Mouse (Mus musculus) c-Kit-negative CD71-positive TER-119-positive erythroid progenitor cells, embryonic 14.5 days (primary cell): ENCODE measurements at regions not wholly inside any gene's neighbourhood (a gene's known extent, or its start where the extent isn't known, plus 50 kb on each side); places are given as distances from the start of the nearest gene placed in this dataset.

Source experiments
- DNase-seq: peaks from one replicate; pipeline ENCODE4 v3.0.0-alpha.2; 2013; ENCODE audit warnings: low read depth, low spot score

DNA sequence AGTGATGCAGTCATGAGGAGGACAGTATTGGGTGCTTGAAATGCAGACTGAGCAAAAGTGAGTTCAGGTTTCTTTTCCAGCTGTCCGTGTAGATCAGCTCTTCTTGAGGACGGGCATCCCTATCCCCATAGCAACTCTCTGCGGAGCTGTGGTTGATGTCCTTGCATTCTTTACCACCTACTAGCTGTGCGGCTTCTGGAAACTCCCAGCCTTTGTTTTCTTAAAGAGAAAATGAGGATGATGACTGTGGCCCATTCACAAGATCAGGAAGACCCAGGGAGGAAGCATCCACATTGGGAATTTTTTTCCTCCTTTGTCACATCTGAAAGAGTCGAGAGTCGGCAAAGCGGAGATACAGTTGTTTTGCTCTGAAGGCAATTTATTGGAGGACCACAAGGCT lies 410.2 kb upstream of the Sall1 start:
- DNase-seq = no peak

DNA sequence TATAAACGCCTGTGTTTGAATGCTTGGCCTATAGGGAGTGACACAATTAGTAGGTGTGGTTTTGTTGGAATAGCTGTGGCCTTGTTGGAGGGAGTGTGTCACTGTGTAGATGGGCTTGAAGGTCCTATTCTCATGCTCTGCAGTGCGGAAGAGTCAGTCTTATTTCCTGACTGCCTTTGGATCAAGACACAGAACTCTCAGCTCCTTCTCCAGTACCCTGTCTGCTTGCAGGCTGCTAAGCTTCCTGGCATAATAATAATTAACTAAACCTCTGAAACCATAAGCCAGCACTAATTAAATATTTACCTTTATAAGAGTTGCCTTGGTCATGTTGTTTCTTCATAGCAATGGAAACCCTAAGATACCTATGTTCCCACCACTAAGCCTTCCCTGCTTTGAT lies 409.8 kb upstream of the Sall1 start:
- DNase-seq = no peak

DNA sequence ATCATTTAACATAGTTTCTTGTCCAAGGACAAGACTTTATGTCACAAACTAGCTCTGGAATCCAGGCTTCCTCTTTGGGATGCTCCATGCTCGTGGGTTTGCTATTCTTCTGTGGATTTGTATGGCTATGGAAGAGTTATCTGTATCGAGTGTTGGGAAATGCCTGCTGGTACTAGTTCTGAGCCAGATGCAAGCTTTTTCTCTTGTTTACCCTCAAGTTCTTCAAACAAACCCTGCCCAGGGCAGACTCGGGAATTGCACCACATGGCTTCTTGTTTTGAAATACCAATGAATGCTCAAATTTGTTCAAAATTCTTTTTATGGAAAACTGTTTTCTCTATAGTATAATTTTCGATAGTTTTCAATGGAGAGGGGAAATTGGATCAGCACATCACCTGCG lies 400.5 kb upstream of the Sall1 start:
- DNase-seq = no peak

DNA sequence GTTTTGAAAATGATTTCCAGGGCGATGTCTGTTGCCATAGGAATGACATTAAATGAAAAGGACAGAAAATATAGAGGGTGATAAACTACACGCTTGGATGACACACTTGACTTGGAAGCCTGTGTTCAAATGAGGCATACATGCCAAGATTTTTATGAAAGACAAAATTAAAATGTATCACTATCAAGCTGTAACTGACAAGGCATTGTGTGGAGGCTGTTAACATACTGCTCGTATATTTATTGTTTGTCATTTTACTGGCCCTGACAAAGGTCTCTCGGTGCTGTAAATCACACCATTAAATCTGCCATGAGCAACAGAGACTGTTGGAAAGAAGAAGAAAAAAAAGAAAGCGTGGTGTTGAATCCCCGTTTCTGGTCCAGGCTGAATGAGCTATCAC lies 395.3 kb upstream of the Sall1 start:
- no peak for DNase-seq

DNA sequence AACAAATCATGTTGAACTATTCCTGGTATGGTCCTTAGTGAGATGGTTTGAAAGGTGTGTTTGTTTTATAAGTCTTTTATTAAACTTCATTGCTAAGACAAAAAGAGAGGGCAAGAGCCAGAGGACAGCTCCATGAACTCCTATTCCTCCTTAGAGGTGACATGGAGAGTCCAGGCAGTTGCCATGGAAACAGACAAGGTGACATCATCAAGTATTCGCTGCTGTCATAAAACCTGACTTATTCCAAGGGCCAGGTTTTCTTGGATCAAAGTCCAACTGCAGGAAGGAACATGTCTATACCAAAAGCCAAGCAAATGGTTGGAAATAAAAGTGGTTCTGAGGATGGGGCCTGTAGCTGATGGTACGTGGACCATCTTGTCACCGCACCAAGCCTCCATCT lies 383.0 kb upstream of the Sall1 start:
- DNase-seq = no peak

DNA sequence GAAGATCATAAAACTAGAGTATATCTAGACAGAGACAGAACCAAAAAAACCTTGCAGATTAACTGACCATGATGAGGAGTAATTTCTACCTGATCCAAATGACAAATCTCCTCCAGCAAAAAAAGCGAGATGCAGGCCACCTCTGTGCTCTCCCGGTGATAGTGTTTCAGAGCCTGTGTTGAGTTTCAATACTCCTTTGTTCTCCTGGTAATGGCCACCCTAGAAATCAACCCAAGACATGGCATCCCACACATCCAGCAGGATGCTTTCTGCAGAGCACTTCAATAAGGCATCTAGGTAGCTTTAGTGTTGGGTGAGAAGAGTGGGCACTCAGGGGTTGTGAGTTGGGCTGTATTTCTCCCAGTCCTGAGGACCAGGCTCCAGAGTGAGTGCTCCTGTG lies 371.3 kb upstream of the Sall1 start:
- DNase-seq = no peak

DNA sequence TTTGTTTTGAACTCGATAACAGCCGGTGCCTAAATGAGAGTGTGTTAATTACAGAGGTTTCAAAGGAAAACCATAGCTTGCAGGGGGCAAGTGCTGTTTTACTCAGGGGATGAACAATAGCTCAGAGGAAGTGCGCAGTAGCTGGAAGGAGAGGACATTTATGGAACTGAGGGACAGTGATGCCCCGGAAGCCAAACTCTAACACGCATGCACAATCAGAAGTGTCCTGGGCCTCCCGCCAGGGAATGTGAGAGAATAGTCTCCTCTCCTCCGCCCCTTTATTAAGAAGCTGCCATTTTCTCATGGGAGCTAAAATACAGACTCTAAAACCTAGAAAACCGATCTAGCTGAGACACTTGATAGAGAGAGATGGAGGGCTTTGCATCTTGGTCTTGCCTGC lies 368.5 kb upstream of the Sall1 start:
- DNase-seq = no peak

DNA sequence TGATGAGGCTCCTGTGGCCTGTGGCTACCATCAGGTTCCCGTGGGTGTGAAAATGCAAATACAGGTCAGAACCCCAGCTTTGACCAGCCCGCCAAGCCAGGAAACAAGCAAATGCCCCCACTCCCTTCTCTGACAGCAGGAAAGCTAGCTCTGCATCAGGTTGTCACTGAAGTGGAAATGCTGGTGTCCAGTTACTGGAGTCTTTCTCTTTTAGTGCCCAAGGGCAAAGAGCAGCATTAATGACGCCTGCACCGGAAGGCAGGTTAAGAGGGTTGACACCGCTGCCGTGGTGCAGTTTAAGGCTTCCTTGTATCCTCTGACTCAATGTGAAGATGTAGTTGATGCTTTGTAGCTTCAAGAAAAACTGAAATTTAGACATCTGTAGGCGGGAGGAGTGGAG lies 368.1 kb upstream of the Sall1 start:
- DNase-seq = no peak

DNA sequence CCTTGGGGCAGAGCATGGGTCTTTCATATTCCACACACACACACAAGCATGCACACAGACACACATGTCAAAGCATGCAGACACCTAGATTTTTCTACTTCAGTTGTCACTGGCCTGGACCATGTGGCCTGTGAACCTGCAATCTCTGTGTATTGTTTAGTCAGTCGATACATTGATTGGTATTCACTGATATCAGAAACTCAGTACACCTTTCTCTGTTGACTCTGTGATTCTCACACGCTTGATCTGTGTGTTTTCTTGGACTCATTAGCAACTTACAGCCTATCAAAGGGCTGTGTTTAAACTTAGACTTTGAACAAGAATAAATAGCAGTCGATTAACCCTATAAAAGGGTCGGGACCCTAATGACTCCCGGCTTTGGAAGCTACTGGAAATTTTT lies 362.7 kb upstream of the Sall1 start:
- no peak for DNase-seq

DNA sequence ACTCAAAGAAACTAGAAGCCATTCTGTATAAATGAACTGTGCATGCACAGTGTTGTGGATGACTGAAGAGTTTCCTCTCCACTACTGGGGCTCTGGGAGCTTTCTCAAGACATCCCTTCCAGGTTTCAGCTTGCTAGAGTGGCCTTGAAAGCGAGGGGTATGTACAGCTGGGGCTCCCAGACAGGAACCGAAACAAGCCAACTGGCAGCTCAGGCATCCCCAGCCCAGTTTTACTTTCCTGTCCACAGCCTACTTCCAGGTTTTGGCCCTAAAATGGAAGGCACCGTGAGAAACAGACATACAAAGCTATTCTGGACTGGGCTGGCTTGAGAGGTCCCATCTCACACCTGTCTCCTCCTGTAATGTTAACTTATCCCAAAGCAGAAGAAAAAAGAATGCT lies 360.3 kb upstream of the Sall1 start:
- DNase-seq = no peak

DNA sequence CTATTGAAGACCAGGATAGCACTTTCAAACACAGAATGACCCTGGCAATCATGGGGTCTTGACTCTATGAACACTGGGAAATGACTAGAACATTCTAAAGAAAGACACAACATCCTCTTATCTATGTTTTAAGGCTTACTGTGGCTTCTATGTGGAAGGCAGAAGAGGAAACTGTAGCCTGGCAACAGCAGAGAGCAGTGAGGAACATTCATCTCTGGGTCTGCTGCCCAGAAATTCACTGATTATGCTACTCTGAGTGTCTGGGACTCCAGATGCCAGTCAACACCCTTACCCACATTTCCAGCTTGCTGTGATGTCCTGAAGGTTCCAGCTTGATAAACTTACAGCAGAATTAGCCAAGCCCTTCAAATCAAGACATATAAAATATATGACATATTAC lies 352.7 kb upstream of the Sall1 start:
- DNase-seq = no peak

DNA sequence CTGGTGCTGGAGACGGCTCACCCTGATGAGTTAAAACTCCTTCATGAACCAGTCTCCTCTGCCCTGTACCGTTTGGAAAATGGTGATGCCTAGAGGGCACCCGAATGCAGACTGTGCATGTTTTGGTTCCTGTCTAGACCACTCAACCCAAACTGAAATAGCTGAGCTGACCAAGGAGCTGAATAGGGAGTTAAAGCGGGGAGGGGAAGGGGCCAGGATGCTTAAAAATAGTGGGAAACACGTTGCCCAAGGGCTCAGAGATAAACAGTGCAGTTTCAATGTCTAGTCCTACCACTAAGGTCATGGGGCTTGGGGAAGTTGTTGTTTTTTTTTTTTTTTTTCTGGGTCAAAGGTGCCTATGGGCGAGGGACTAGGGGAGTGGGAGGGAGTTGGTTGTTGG lies 348.8 kb upstream of the Sall1 start:
- no peak for DNase-seq

DNA sequence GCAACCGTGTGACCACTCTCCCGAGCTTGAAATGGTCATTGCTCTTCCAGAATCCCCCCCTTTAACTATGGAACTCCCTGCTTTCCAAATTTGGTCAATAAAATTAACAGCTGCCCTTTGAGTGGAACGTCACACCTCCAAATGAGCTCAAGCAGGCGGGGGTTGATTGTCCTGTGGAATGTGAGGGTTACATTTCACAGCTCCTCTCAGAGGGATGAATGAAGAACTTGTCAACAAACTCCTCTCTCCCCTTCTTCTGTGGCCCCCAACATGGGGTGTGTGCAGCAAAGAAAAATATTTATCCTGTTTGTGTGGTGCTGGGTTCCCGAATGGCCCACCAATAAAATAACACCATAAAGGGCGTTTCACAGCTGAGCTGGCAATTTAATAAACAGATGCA lies 344.8 kb upstream of the Sall1 start:
- DNase-seq = no peak

DNA sequence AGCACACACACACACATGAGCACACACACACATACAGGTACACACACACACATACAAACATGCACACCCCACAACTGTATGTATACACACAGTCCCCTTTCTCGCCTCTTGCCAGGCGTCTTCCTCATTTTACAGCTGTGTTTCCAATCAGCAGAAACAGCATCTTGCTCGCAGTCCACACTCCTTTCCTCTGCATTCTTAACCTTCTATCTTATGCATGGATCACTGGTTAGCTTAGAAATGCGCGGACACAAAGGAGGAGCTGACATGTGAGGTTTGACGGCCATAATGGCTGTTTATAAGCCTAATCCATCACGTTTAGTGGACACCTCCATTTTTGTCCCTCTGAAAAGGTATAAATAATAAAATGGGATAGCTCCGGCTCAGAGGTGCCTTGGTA lies 343.3 kb upstream of the Sall1 start:
- DNase-seq = no peak

DNA sequence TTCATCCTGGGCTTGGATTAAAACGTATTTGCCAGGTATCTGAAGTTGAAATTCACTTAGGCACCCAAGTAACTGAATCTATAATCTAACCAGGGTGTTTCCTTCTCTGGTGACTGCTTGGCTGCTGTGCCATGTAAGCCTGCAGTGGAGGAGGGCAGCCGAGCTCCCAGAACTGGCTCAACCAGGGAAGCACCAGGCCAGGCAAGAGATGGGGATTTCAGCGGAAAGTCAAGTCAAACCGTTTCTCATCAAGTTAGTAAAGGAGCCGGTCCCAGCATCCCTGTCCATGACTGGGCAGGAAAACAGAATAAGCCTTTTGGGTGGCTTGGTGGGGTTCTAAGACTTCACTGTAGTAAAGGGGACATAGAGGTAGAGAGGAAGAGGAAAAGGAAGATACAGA lies 341.1 kb upstream of the Sall1 start:
- DNase-seq = no peak

DNA sequence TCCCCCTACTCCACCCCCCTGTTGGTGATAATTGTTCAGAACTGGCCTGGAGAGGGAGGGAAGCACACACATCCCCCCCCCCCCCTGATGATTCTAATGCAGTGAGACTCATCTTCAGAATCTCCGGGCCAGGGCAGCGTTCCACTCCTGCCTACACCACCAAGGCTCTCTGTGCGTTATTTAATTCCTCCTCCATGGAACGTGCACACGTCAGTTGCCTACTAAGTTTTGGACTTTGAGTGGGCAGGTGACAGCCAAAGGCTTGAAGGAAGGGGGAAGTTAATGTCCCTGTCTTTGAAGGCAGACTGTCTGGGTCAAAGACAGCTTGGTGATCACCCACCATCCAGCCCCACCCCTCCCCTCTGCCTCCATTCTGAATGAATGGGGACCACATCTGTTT lies 339.8 kb upstream of the Sall1 start:
- no peak for DNase-seq

DNA sequence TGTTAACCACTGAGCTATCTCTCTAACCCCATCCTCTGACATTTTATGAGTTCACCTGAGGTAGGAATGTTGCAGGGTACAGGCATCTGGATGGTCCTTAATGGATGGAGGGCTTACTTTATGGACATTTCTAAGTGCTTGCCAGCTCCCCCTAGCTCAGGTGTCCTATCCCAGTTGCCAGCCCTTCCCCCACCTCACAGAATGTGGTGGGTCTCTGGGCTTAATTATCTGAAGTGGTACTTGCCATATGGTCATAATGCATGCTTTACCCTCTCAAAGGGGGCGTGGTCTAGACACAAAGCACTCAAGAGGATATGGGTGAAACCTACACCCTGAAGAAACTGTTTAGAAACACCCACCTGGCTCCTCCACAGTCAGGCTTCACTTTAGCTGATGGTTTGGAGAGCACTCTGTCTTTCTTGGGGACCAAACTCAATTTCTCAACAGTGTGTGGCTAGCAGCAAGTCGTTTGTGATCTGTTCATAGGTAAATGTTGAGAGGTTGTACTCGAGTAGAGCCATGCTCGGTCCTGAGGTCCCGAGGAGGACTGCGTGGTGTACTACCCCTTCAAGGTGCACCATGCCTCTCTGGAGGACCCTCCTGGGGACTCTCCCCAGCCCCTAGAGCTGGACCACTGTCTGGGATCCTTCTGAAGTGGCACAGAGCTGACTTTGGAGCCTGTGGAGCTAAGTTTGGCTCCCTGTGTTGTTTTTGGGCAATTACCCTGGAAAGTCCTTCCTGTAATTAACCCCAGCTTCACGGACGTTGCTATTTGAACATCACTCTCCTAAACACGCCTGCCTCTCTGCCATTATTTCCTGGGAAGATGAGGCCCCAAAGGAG lies 338.8 kb upstream of the Sall1 start:
- no peak for DNase-seq

DNA sequence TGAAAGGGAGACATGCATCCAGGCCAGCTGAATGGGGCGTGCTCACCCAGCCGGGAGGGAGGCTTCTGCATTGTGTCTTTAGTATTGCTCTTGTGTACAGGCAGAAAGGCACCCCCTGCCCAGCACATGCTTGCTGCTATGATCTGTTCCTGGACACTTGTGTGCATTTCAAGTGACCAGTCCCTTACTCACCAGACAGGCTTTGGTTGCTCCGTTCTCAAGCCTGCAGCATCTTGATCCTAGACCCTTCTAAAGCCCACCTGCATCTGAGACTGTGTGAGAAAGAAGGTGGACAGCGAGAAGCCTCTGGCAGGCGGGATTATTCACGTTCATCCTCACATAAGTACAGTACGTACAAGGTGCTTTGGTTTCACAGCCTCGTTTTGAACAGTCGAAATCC lies 336.5 kb upstream of the Sall1 start:
- no peak for DNase-seq

DNA sequence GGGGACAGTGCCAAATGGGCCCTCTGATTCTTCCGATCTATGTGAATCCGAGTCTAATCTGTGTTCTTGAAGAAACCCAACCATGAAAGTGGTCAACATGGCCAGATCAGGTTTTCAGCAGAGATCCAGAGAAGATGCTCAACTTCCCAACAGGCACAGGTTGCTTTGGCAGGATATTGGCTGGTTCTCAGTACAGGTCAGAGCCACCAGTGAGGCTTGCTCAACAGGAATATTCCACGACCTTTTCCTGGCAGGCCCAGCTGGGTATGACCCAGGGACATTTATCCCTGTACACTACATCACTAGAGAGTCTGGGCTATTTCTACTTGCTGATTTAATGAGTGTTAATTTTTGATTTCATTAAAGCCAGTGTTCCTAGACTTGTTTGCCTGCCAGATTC lies 328.8 kb upstream of the Sall1 start:
- no peak for DNase-seq

DNA sequence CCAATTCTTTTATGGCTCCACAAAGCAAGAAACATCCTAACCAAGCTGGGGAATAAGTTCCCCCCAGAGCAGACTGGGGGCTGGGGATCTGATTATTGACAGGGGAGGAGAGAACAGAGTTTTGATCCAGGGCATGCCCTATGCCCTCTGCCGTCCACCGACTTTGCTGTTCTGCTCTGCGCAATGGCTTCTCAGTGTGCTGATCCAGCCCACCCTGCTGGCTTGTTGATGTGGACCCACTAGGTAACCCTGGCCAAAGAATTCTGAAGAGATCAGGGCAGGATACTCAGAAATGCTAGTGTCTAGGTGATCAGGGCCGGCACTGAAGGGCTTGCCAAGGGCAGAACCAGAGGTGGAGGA lies 327.8 kb upstream of the Sall1 start:
- DNase-seq = no peak

DNA sequence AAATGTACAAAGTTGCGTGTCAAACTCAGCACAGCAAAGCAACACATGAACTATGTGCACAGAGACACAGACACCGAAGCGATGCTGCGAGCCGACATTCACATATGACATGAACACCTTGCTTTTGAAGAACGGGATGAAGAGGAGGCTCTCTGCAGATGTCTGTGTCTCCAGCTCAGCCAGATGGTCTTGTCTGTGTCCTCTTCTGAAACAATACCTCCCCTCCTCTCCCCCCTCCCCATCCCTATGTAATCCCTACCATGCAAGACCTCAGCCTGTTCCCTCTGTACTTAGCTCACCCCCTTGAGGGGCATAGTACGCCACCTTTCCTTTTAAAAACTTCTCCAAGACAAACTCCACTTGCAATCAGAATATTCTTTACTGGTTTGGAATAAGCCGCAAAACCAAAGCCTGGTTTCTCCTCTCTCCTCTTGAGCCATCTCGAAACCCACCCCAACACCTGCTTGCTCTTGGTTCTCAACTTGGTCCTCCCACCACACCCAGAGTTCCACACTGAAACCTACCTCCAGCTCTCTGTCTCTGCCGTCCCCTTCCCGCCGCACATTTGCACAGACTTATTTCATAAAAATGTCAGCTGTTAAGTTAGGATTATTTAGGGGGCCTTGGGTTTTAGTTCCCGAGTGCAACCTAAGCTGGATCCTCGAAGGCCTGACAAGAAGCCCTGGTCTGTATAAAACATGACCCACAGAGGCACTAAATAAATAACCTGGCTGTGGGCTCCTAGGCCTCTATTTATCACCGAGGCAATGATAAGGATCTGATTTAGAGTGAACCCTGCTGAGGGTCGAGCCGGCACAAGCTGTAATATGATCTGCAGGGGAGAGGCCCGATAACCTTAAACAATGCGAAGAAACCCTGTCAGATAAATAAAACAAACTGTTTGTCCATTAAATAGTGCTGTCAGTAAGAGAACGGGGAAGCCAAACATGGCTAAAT lies 327.1 kb upstream of the Sall1 start:
- DNase-seq = no peak

DNA sequence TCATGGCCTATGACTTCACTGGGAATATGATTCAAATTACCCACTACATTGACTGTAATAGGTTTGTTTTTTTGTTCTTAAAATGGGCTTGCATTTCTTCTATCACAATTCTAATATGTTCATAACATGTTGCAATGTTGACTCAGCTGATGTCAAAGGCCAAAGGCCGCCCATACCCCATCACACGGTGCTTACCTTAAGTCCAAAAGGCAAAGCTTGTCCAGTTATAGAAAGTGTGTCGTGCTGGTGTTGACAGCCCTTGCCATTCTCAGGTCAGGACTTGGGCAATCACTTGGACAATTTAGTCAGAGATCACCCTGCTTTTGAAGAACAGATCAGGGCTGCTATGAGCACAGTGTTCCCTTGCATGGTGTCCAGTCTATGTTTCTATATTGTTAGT lies 321.5 kb upstream of the Sall1 start:
- DNase-seq = no peak

DNA sequence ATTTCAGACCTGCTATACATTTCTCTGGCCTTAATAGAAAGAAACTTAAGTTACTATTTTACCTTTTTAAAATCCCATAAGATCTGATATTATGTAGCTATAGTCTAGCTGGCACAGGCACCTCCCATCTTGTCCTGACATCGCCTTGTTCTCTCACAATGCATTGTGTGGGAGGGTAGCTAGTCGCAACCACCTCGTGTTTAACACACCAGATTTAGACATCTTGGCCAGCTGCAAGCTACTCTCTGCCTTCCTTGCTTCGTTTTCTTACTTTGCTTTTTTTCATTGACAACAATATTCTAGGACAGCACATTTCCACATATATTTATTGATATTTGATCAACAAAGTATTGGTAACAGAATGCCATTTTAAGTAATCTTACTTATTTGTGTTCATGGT lies 314.4 kb upstream of the Sall1 start:
- no peak for DNase-seq
